Mouse (Mus musculus) 3134 (cell line): ENCODE measurements around the gene Rps6ka2.

Experiments used
- DNase-seq: peaks from one replicate; pipeline ENCODE4 v3.0.0-alpha.2; 2011; ENCODE audit warnings: low spot score; ENCODE audit not compliant: insufficient read length; ENCODE audit errors: extremely low read depth

Rps6ka2 gene

GRCm38 (mm10) chr17:7218396-7218795 is 48.5 kb downstream of the Rps6ka2 start:
- DNase-seq, result no peak

DNA sequence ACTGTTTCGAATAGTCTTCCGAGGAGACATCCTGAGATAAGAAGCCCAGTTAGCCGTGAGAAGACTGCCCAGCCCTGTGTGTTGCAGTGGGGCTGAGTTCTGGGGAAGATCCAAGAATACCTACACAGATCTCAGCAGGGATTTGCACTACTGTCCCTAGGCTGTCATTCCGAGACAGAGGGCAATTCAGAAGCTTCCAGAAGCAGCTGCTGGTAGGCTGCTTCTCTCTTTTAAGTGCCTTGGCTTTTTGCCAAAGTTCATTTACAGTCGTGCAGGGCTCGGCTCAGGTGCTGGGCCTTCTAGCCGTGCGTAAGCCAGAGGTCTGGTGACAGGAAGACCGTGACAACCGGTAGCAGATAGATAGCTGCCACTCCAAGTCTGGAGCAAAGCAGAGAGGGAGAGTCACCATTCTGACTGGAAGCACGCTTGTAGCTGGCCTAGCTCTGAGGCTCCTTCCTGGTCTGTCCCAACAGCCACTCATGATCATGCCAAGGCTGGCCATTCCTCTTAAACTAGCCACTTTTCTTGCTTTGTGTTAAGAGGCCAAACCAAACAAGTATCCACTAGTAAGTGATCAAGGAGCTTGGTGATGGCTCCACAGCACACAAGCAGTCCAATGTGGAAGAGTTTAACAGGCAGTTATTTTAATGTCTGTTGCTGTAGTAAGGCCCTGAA is 49.3 kb downstream of the Rps6ka2 start:
- DNase-seq, result no peak

- DNase-seq, result no peak
Observed at GRCm38 (mm10) chr17:7221310-7221709, 51.4 kb downstream of the Rps6ka2 start.

- no peak for DNase-seq
Observed at GRCm38 (mm10) chr17:7222198-7222597, 52.3 kb downstream of the Rps6ka2 start.

DNA sequence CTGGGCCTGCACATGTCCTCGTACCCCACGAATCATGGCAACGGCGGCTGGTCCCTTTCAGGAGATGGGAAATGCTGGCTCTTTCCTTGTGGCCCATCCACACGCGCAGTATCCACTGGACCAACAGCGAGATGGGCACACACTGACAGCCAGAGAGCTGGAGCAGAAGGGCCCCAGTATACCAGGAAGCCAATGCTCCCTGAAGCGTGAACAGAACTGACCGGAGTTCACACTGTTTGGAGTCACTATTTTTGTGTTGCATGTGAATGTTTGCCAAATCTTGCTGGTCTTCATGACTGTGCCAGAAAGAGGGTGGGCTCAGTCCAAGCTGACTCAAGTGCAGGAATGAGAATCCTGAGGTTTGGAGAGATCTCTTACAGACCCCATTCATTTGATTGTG is 58.6 kb downstream of the Rps6ka2 start:
- DNase-seq, result no peak

DNA sequence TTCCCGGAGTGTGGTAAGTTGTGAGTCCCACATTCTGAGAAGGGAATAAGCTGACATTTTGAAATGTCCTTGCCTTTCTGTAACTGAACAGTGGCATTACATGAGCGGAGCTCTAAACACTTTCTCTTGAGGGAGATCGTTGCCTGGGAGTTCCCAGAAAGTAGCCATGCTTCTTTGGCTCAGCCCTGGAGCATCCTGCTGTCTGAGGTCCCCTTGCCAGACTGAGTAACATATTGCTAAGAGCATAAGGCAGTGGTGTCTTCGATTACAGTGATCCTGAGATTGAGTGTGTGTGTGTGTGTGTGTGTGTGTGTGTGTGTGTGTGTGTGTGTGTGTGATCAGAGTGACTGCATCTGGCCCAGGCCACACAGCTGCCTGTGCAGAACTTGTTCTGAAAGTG is 61.4 kb downstream of the Rps6ka2 start:
- DNase-seq, result no peak

- DNase-seq, result no peak
Observed at GRCm38 (mm10) chr17:7231790-7232189, 61.9 kb downstream of the Rps6ka2 start.

DNA sequence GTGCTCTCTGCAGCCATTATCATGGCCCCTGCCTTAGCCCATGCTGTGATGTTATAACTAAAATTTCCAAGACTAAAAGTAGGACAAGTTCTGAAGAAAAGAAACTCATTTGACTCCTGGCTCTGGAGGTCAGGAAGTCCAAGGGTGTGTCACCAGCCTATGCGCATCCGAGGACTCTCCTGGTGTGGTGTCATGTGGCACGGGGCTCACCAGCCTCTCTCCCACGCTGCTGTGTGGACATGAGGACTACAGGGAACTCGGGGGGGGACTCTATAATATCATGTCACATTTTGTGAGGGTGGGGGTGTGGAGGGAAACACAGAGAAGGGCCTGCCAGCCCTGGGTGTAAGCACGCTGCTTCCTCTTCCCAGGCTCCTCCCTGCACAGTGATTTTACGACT is 62.5 kb downstream of the Rps6ka2 start:
- DNase-seq, result no peak

- DNase-seq, result no peak
Observed at GRCm38 (mm10) chr17:7233197-7233596, 63.3 kb downstream of the Rps6ka2 start.

- DNase-seq, result no peak
Observed at GRCm38 (mm10) chr17:7237706-7238105, 67.8 kb downstream of the Rps6ka2 start.

- no peak for DNase-seq
Observed at GRCm38 (mm10) chr17:7238766-7239165, 68.9 kb downstream of the Rps6ka2 start.

GRCm38 (mm10) chr17:7240526-7240925 is 70.6 kb downstream of the Rps6ka2 start:
- no peak for DNase-seq

DNA sequence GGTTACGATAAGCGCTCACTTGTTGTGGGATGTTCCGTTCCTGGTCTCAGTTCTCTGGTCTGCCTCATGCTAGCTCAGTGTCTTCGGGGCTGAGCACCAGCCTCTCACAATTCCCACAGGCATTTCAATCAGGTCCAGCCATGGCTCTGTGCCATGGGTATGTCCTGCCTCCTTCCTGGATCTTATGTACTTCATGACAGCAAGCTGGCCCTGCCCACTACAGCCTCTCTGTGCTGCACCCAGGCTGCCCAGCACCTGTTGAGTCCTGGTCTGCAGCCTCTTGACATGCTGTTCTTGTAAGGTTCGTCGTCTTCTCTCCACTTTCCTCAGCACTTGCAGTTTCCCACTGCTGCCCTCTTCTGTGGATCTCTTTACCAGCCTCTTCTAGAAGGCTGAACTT is 75.2 kb downstream of the Rps6ka2 start:
- DNase-seq, result no peak

- no peak for DNase-seq
Observed at GRCm38 (mm10) chr17:7246893-7247556, 77.1 kb downstream of the Rps6ka2 start.

- DNase-seq, result no peak
Observed at GRCm38 (mm10) chr17:7250373-7250772, 80.5 kb downstream of the Rps6ka2 start.

DNA sequence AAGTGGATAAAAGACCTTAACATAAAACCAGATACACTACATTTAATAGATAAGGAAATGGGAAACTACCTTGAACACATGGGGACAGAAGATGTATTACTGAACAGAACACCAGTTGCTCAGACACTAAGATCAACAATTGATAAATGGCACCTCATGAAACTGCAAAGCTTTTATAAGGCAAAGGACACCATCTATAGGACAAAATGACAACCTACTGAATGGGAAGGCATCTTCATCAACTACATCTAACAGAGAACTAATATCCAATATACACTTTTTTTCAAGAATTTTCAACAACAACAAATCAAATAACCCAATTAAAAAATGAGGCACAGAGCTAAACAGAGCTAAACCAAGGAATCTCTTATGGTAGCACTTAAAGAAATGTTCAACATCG is 87.3 kb downstream of the Rps6ka2 start:
- no peak for DNase-seq

DNA sequence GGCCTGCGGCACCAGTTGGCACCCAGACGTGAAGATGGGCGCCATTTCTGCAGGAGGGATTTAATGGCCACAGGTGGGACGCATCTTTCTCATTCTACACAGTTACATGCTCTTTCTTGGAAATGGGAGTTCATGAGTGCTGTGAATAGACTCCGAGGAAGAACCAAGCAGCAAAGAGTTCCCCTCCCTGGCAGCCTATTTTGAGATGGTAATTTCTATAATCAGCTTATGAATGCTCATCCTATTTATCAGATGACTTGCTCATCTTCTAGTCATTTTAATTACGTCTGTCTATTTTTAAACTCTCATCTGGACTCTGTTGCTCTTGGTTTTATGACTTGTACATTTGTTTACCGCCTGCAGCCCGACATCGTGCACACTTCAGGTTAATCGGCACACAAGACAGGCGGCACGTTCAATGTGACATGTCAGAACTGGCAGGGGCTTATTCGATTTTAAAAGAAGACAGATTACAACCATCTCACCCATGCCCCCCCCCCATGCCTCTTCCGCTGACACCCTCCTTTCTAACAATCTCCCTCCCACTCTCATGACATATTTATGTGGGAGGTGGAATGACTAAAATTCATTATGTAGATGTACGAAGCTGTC is 88.9 kb downstream of the Rps6ka2 start:
- no peak for DNase-seq

DNA sequence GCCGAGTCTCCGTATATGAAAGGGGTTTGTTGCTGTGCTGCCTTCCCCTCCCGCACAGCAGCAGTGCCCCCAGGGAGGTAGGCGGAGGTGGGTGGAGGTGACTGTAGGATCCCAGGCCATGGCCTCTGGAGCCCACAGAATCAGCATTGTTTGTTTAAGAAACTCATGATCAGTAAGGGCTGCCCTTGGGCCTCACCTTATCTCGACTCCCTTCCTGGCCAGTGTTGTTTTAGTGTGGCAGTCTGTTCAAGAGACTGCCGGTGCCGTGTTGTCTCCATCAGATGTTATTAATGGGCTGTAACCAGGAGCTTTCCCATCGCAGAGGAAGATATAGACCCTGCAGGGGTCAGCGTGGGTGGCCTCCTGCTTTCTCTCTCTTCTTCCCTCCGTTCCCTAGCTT is 90.4 kb downstream of the Rps6ka2 start:
- no peak for DNase-seq

DNA sequence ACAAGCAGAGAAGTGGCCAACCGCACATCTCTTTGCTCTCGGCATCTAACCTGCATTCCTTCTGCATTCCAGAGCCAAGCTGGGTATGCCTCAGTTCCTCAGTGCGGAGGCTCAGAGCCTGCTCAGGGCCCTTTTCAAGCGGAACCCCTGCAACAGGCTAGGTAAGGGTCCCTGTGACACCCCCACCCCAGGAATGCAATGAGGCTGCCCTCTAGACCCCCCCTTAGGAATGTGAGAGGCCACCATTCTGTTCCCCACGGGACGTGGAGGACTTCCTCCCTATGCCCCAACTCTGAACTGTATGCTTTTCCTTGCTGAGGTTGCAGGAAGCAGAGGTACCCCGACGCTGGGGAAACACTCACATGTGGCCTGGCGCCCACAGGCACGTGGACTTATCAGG is 92.1 kb downstream of the Rps6ka2 start:
- no peak for DNase-seq

- DNase-seq, result no peak
Observed at GRCm38 (mm10) chr17:7262620-7263019, 92.7 kb downstream of the Rps6ka2 start.

- DNase-seq, result no peak
Observed at GRCm38 (mm10) chr17:7264610-7265009, 94.7 kb downstream of the Rps6ka2 start.

DNA sequence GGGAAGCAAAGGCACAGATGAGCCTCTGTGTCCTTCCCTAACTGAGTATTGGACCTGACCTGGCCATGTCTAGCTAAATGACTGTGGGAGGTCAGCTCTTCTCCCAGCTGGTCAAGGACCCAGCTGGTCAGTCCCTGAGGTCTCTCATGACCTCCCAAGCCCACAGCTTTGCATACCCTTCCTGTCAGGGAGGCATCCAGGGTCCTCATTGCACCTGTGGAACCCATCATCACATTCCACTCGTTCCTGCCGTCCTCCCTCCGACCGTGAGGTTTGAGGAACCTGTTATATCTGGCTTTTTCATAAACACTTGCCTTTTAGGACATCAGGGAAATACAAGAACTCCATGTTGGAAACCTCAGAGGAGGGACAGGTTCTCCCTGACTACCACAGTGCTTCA is 95.4 kb downstream of the Rps6ka2 start:
- DNase-seq, result no peak
